Mouse (Mus musculus) cerebellum, postnatal 14 days (tissue): ENCODE results near the gene Krt42.
"Not testable (repeated sequence)": the region's sequence is repeated elsewhere in the genome, so short reads cannot be mapped to it uniquely, and the experiment has no call there.

Experiments
- DNase-seq, 2 experiments: peaks; one replicate each; pipeline ENCODE4 v3.0.0; 2021; ENCODE audit warnings: mixed read lengths in 2 of 2

Gene Krt42

DNA sequence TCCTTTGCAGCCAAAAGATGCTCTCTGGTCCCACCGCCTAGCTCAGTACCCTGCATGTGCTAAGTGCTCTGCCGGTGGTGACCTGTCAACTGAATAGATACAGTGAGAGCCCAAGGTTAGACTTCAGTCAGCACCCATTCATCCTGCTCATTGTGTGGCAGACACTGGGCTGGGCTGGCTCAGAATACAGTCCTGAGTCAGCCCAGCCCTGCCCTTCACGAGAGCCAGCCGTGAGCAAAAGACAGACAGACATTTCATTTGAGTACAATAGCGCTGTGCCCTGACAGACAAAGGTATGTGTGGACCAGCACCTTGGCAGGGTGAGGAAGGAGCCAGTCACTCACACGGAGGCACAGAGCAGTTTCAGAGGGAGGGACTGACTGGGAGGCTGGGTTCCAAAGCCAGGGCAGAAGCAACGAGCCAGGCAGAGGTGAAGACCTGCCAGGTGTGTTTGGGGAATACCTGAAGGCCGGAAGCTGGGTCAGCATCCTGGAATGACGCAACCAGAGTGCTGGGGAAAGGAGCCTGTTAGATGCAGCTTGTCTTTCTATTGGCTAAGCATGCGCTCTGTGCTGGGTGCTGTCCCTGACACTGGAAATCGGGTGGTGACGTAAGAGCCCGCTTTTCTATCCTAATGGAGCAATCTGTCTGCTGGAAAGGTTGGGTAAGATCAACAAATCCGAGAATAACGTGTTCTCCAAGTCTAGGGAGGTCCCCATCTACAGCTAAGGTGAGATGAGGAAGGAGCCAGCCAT, 8.2 kb upstream of the Krt42 start:
- DNase-seq = no peak

DNA sequence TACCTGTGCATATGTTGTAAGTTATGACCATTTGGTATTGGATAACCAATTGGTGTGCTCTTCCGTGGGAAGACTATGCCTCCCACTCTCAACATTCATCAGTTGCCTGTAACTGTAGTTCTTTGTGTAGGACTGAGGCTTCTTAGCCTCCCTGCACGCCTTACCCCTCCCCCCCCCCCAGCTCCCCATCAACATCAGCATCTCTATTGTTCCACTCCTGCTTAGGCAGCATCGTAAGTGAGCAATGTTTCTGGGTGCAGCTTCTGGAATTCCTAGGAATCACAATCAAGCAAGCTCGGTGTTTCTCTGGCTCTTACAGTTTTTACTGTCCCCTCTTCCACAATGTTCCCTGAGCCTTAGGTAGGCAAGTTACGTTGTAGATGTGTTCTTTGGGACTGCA, 5.8 kb upstream of the Krt42 start:
- DNase-seq = no peak

DNA sequence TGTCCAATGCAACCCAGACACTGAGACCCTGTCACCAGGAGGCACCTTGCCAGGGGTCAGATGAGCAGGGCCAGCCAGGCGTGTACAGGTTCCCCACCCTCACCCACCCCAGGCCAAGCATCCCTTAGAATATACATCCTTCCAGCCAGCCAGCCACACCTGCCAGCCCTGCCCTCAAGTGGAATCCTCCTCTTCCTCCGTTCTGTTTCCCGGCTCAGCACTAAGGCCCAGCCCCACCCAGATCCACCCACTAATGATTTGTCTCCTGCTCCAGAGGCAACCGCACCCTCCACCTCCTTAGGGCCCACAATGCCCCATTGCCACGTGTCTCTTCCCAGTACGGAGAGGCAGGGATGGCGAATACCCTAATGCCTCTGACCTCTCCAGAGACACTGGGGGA, 5.0 kb upstream of the Krt42 start:
- no peak for DNase-seq

DNA sequence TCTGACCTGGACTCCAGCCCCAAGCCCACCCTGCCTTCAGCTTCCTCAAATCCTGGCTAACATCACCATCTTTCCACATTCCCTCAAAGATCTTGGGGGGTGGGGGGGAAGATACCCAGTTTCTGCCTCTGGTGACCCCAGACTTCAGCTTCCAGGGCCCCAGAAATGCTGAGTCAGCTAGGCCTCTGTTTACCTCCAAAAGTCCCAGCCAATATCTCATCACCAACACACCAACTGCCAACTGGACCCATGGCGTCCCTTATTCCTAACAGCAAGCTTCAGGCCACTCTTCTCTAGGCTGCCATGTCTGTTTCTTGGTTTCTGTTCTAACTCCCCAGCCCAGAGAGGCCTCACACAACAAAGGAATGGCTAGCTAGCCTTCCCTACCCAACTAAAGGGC, 2.2 kb upstream of the Krt42 start:
- no peak for DNase-seq

DNA sequence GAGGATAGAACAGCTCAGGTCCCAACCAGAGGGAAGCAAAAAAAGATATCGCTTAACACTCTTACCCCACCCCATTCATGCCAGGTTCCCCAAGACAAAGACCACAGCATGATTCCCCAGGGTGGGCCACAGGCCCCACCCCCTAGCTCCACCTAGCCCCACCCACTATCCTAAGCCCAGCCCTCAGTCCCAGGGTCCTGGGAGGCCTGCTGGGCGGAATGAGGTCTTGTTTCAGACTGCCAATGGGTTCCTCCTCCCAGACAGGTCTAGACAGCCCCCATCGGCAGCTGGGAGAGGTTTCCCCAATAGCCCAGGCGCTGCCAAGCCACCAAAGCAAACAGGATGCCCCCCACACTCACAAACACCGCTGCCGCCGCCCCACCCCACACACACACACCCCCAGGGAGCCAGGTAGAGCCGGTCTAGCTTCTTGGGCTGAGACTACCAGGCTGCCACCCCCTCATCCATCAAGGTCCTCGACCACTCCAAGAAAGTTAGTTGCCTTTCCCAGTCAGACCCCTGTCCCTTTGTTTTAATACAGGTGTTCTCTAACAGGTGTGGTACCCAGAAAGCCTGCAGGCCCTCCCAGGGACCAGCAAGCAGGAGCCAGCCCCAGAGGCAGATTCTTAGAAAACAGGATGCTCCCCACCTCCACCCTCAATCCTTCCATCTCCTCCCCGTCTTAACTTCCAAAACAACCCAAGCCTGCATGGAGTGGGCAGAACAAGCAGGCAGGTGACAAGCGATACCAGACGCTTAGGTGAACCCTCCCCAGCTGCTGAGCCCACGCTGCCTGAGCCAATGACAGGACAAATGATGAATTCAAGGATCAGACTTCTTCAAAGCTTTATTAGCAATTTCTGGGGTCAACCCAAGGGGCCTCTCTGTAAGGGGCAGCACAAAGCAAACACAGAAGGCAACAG, 7.4 kb downstream of the Krt42 start:
- no peak for DNase-seq

DNA sequence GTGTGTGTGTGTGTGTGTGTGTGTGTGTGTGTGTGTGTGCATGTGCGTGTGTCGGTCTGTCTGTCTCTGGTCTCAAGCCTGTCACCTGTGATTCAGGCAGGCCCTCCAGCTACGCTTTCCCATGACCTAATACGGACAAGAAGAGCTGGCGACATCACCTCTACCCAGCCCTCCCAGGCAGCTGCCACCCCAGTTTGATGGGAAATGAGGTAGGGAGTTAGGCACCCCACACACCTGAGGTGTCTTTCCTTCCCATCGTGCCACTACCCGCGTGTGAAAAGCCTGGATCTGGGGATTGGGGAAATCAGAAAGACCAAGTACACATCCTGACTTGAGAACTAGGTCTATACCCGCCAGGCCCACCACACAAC, 8.5 kb downstream of the Krt42 start:
- no peak for DNase-seq

DNA sequence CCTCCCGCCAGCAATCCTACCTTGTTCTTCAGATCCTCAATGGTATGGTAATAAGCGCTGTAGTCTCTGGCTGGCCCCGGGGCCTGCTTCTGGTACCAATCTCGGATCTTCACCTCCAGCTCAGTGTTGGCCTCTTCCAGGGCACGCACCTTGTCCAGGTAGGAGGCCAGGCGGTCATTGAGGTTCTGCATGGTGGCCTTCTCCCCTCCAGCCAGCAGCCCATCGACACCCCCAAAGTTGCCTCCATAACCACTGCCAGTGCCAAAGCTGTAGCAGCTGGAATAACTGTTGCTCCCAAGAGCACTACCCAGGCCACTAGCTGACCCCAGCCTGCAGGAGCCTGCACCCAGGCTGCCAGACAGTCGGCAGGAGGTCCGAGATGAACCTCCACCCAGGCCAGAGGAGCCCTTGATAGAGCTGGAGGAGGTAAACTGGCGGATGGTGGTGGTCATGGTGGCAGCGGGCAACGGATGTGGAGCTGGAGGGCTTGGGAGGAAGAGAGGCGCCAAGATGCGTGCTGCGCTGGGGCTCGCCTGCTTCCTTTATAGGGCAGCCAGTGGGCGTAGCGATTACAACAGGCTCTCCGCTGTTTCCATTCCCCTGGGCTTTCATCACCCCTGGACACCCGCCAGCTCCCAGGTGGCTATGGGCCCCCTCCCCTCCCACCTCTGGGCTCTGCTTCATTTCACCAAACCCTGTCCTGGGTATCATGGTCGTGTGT, 9.0 kb downstream of the Krt42 start, which contains the start of gene Krt17:
Gene Krt17, minus strand, starts transcription at position 516 of the 721 bp plus-strand sequence.
- no peak for DNase-seq

DNA sequence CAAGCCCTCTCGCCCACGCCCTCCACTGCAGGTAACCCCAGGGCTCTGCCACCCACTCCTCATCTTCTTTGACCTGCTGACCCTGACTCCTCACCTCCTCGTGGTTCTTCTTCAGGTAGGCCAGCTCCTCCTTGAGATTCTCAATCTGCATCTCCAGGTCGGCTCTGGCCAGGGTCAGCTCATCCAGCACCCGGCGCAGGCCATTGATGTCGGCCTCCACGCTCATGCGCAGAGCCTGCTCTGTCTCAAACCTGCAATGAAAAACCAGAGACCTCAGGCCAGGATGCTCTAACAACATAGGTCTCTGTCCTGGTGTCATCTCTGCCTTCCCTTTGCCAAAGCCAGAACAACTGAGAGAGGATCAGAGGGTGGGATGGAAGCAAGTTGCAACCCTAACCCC, 10.6 kb downstream of the Krt42 start:
- DNase-seq = no peak

DNA sequence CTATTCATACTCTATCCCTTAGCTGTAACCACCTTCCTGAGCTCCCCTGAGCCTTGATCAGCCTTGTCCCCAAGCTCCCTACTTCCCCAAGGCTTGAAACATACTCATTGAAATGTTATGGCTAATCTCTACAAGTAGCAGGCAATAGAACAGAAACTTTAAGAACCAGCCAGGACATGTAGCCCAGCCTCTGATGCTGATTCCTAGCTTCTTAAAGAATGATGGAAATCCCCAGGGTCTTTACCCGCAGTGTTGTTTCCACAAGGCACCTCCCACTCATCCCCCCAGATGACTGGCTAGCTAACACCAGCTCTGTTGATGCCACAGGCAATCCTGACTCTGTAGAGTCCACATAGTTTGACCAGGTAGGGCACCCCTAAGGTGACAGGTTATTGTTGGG, 11.7 kb downstream of the Krt42 start:
- no peak for DNase-seq

DNA sequence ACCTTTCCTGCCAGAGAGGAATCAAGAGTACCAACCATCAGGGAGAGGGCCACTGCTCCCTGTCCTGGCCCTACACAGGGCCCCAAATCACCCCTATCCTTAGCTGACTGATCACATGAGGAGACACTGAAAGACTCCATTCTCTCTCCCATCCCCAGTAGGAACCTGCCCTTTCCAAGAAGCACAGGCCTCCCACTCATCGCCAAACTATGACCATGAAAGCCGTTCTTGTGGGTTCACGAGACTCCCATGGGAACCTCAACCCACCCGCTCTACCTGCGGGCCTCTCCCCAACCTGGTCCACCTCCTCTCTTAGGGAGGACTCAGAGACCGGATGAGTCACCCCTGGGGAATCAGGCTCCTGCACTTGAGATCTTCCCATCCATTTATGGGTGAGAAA, 14.2 kb downstream of the Krt42 start:
- DNase-seq = no peak

DNA sequence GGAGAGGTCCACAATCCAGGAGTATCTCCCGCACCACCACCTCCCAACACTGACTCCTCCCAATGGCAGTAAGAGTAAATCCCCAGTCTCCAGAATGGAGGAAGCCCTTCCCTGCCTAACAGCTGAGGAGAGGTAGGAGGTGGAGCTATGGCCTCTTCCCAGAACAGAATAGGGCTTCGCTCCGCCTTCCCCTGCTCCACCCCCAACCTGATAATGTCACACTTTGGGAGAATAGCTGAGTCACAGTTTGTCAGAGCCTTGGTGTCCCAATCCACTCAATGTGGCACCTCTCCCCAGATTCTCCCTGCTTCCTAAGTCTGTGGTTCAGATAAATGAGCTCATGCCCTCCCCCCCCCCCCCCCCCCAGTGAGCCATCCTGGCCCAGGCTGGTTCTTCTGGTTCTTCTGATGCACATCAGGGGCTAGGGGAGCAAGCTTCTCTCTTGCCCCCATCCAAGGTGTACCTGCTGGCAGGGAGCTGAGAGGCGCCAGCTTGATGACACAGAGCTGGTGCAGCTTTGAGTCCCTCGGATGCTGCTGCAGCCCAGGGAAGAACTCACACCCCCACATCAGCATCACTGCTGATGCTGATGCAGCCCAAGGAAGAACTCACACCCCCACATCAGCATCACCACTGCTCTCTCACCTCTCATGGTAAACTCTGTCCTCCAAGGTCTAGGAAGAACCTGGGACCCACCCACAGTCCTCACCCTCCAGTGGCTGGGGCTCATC, 15.1 kb downstream of the Krt42 start:
- no peak for DNase-seq

DNA sequence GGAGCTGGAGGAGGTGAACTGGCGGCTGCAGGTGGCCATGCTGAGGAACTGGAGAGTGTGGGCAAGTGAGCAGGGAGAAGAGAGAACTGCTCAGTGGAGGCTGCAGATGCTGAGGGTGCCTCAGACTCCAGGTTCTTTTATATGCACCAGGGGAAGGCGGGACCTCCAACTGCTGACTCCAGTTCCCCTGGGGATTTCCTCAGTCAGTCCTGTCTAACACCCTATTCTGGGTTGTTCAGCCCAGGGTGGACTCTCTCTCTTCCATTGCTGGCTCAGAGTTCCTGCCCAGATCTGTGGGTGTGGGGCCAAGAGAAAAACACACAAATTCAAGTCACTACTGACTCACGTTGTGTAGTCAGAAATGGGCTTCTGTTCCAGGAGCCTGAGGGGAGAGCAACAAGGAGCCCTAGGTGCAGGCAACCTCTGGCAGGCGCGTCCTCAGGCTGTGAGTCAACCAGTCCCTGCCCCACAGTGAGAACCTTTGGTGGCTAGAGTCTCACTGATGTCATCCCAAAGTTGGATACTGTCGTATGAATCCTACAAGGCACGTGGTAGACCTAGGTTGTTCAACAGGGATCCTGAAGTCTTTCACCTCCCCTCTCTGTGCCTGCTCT, 20.7 kb downstream of the Krt42 start, which contains the start of gene Krt16:
Gene Krt16, minus strand, starts transcription at position 51 of the 614 bp plus-strand sequence.
- no peak for DNase-seq

DNA sequence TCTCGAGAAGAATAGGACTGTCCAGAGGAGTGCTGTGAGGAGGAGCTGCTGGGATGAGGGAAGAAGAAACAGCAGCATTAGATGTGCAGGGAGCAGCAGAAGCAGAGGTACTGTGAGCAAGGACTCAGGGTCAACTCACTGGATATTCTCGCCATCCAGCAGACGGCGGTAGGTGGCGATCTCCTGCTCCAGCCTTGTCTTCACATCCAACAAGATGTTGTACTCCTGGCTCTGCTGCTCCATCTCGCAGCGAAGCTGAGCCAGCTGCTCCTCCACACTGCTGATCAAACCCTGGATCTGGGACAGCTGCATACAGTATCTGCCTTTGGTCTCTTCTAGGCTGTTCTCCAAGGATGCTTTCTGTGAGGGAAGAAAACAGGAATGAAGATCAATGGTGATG, 23.2 kb downstream of the Krt42 start:
- DNase-seq = not testable (repeated sequence)

DNA sequence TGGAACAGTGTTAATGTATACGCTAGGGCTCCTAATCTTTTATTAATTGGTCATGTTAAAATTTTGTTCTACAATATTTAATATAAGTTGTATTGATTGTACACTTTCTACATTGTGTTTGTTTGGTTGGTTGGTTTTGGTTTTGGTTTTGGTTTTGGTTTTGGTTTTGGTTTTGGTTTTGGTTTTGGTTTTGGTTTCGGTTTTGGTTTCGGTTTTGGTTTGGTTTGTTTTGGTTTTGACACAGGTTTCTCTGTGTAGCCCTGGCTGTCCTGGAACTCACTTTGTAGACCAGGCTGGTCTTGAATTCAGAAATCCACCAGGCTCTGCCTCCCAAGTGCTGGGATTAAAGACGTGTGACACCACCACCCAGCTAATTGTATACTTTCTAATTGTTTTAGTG, 29.4 kb downstream of the Krt42 start:
- not testable (repeated sequence) for DNase-seq

DNA sequence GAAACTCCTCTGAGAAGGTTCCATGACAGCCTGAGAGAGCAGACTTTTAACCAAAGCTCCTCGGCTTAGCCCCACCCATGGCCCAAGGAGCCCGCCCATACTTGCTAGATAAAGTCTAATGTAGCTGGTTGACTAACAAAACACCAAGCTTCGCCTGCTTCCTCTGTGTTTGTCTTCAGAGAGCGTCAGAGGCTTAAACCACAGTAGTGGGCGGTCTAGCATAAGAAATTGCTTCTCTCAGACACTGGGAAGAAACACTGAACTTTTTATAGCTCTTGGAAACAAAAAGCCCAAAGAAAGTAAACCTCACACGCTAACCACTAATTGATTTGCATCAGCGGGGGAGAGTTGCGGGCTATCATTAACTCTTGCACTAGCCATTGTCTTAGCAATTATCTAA, 47.9 kb downstream of the Krt42 start:
- no peak for DNase-seq

DNA sequence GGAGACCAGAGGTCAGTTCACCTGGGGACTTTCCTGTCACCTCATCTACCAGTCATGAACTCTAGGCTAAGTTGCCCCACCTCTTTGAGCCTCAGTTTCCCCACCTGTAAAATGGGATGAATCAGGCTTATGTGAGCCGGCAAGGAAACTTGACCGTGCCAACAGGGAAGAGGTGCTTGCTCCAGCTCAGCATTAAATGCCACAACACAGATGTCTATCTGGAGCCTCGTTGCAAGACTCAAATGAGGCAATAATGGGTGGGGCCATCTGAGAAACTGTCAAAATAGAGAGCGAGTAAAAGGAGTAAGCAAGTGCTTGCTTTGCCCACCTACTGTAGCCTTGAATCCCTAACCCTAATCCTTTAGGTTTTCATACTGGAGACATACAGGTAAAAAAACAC, 50.4 kb downstream of the Krt42 start:
- DNase-seq = no peak
